Mouse (Mus musculus): ENCODE results near the gene Chrna5.

GRCm38 (mm10) chr9:55041389-55041788, 60.7 kb downstream of the Chrna5 start:
- no peak for TF ChIP-seq GATA1 (IDR thresholded peaks at IDR 0.05; ENCODE audit: low read length)
- no peak for TF ChIP-seq TAL1 (IDR thresholded peaks at IDR 0.05; ENCODE audit: low read length)

Measured in erythroblast, embryonic 14.5 days (primary cell).